Mouse (Mus musculus) erythroblast, embryonic 14.5 days (primary cell): ENCODE measurements at regions not wholly inside any gene's neighbourhood (a gene's known extent, or its start where the extent isn't known, plus 50 kb on each side); places are given as distances from the start of the nearest gene placed in this dataset.

ENCODE experiments used
- GATA1 ChIP-seq: IDR thresholded peaks from 2 replicates; pipeline ENCODE4 v1.6.1; 2012; ENCODE audit warnings: low read length, inconsistent platforms, mixed read lengths
- TAL1 ChIP-seq: IDR thresholded peaks from 3 replicates; pipeline ENCODE4 v1.6.1; 2012; ENCODE audit warnings: low read length, inconsistent platforms, mixed read lengths

DNA sequence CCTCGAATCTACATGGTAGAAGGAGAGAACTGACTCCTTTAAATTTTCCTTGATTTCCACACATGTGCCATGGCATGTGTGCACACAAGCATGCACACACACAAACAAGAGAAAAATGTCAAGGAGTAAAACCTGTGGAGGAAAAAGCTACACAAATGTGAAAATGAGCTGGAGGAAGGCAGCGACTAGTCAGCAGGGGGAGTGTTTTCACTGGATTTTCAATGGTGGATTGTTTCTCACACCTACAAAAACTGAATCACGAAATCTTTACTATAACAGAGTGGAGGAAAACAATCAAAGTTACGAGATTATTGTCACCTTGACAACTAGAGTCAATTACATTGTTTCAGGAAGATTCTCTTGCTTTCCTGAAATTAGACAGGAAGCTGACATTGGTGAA is 167.0 kb upstream of the Nsun6 start:
- TF ChIP-seq GATA1 (no peak), TAL1 (no peak)
